Mouse (Mus musculus): ENCODE measurements around the gene Rps26. TPM values are rescaled to one million over a fixed set of nuclear protein-coding genes. Genes with fewer than 3 reads are reported as not detected.

Gene Rps26
- polyA plus RNA-seq (2011; ENCODE audit: insufficient read depth, insufficient read length, low replicate concordance, missing spikeins) = 1,015 and 1,193 TPM in 2 replicates

- Histone ChIP-seq H3K4me1 (ENCODE audit: control insufficient read depth, insufficient read depth, low read length) (peaks cover 3% of the 10 kb centered on the region; the same call in 1 of the 2 replicates), H3K4me3 (replicated peaks; ENCODE audit: control insufficient read depth, low read depth, low read length) (peak within 1 kb of the TSS; percentile 90), H3K27ac (ENCODE audit: control insufficient read depth, insufficient read depth, low read depth, low read length, poor library complexity) (peak within 1 kb of the TSS; percentile 63)
- TF ChIP-seq POLR2A (IDR thresholded peaks at IDR 0.05; ENCODE audit: borderline replicate concordance, control insufficient read depth, low read depth, low read length) = peak; percentile 89; the same call in 1 of the 2 replicates
- no peak for TF ChIP-seq CTCF (IDR thresholded peaks at IDR 0.05; ENCODE audit: control insufficient read depth, insufficient read depth, low read length)
- WGBS = 1% methylated on average over 40 of the region's 40 CpGs
Observed at GRCm38 (mm10) chr10:128626311-128627310, at the start of gene Rps26. Gene Rps26 (minus strand): TSS chr10:128626747.

GRCm38 (mm10) chr10:128674469-128675008 lies 48.0 kb upstream of the Rps26 start:
- H3K4me1 ChIP-seq (ENCODE audit: control insufficient read depth, insufficient read depth, low read length) = no peaks in the 10 kb centered on the region
- TF ChIP-seq CTCF (IDR thresholded peaks at IDR 0.05; ENCODE audit: control insufficient read depth, insufficient read depth, low read length) (0 out of 2 replicates have a peak, but pooled peaks have one; percentile 19), POLR2A (IDR thresholded peaks at IDR 0.05; ENCODE audit: borderline replicate concordance, control insufficient read depth, low read depth, low read length) (no peak)
- H3K4me3 ChIP-seq (replicated peaks; ENCODE audit: control insufficient read depth, low read depth, low read length) = peak overlapping the region; percentile 92
- peak overlapping the region; percentile 61; the same call in 1 of the 2 replicates for H3K27ac ChIP-seq (ENCODE audit: control insufficient read depth, insufficient read depth, low read depth, low read length, poor library complexity)
- WGBS = under 1% methylated on average over 9 of the region's 9 CpGs

- TF ChIP-seq CTCF (IDR thresholded peaks at IDR 0.05; ENCODE audit: control insufficient read depth, insufficient read depth, low read length) (no peak), POLR2A (IDR thresholded peaks at IDR 0.05; ENCODE audit: borderline replicate concordance, control insufficient read depth, low read depth, low read length) (peak; percentile 59; the same call in 1 of the 2 replicates)
- Histone ChIP-seq H3K4me1 (ENCODE audit: control insufficient read depth, insufficient read depth, low read length) (no peaks in the 10 kb centered on the region), H3K27ac (ENCODE audit: control insufficient read depth, insufficient read depth, low read depth, low read length, poor library complexity) (peak within 1 kb of the TSS; percentile 61), H3K4me3 (replicated peaks; ENCODE audit: control insufficient read depth, low read depth, low read length) (peak within 1 kb of the TSS; percentile 92)
- WGBS = under 1% methylated on average over 60 of the region's 60 CpGs
Observed at GRCm38 (mm10) chr10:128673763-128674468, 47.4 kb upstream of the Rps26 start, which contains the start of gene Suox. Gene Suox (minus strand): TSS chr10:128674073.

- WGBS = 92% methylated on average over 9 of the region's 9 CpGs
- TF ChIP-seq POLR2A (IDR thresholded peaks at IDR 0.05; ENCODE audit: borderline replicate concordance, control insufficient read depth, low read depth, low read length) = no peak
- no peak for TF ChIP-seq CTCF (IDR thresholded peaks at IDR 0.05; ENCODE audit: control insufficient read depth, insufficient read depth, low read length)
Observed at GRCm38 (mm10) chr10:128671148-128671547, 44.6 kb upstream of the Rps26 start.

GRCm38 (mm10) chr10:128668790-128669672 lies 42.5 kb upstream of the Rps26 start:
- Histone ChIP-seq H3K27ac (ENCODE audit: control insufficient read depth, insufficient read depth, low read depth, low read length, poor library complexity) (no peak overlapping the region), H3K4me3 (replicated peaks; ENCODE audit: control insufficient read depth, low read depth, low read length) (peak overlapping the region; percentile 34), H3K4me1 (ENCODE audit: control insufficient read depth, insufficient read depth, low read length) (no peaks in the 10 kb centered on the region; the same call in 1 of the 2 replicates)
- 4% methylated on average over 42 of the region's 42 CpGs for WGBS
- no peak for TF ChIP-seq POLR2A (IDR thresholded peaks at IDR 0.05; ENCODE audit: borderline replicate concordance, control insufficient read depth, low read depth, low read length)
- TF ChIP-seq CTCF (IDR thresholded peaks at IDR 0.05; ENCODE audit: control insufficient read depth, insufficient read depth, low read length) = no peak

More at GRCm38 (mm10) chr10:128671148-128671547, 44.6 kb upstream of the Rps26 start:
- no peak overlapping the region for H3K4me3 ChIP-seq (replicated peaks; ENCODE audit: control insufficient read depth, low read depth, low read length)
- H3K27ac ChIP-seq (ENCODE audit: control insufficient read depth, insufficient read depth, low read depth, low read length, poor library complexity) = no peak overlapping the region
- H3K4me1 ChIP-seq (ENCODE audit: control insufficient read depth, insufficient read depth, low read length) = no peaks in the 10 kb centered on the region; the same call in 1 of the 2 replicates

GRCm38 (mm10) chr10:128665806-128666205 lies 39.3 kb upstream of the Rps26 start:
- Histone ChIP-seq H3K27ac (ENCODE audit: control insufficient read depth, insufficient read depth, low read depth, low read length, poor library complexity) (no peak overlapping the region), H3K4me3 (replicated peaks; ENCODE audit: control insufficient read depth, low read depth, low read length) (no peak overlapping the region), H3K4me1 (ENCODE audit: control insufficient read depth, insufficient read depth, low read length) (peaks cover 3% of the 10 kb centered on the region; the same call in 1 of the 2 replicates)
- TF ChIP-seq CTCF (IDR thresholded peaks at IDR 0.05; ENCODE audit: control insufficient read depth, insufficient read depth, low read length) (no peak), POLR2A (IDR thresholded peaks at IDR 0.05; ENCODE audit: borderline replicate concordance, control insufficient read depth, low read depth, low read length) (no peak)
- WGBS = 93% methylated on average over 2 of the region's 2 CpGs

- WGBS = 65% methylated on average over 3 of the region's 3 CpGs
- TF ChIP-seq POLR2A (IDR thresholded peaks at IDR 0.05; ENCODE audit: borderline replicate concordance, control insufficient read depth, low read depth, low read length) (no peak), CTCF (IDR thresholded peaks at IDR 0.05; ENCODE audit: control insufficient read depth, insufficient read depth, low read length) (no peak)
- H3K4me1 ChIP-seq (ENCODE audit: control insufficient read depth, insufficient read depth, low read length) = peaks cover 3% of the 10 kb centered on the region; the same call in 1 of the 2 replicates
- no peak overlapping the region for H3K4me3 ChIP-seq (replicated peaks; ENCODE audit: control insufficient read depth, low read depth, low read length)
- H3K27ac ChIP-seq (ENCODE audit: control insufficient read depth, insufficient read depth, low read depth, low read length, poor library complexity) = no peak overlapping the region
Observed at GRCm38 (mm10) chr10:128665307-128665706, 38.8 kb upstream of the Rps26 start.
